Mouse (Mus musculus) Patski (cell line): ENCODE measurements at regions not wholly inside any gene's neighbourhood (a gene's known extent, or its start where the extent isn't known, plus 50 kb on each side); places are given as distances from the start of the nearest gene placed in this dataset.
A peak's percentile ranks its signal among the peaks of the same experiment; 100 is the strongest.
"Not testable (repeated sequence)": the region's sequence is repeated elsewhere in the genome, so short reads cannot be mapped to it uniquely, and the experiment has no call there.

Experiments used
- ATAC-seq: fragments of 100-300 bp; one replicate; pipeline ENCODE4 v1.8.0; 2021
- CTCF ChIA-PET: fragments of 350-600 bp; sonication (Branson Sonifier 250); formaldehyde crosslinking; loops from one replicate; lab custom pipeline; 2022; ENCODE audit warnings: inconsistent platforms; lab: Charles Lee
- POLR2A ChIA-PET: fragments of 350-600 bp; sonication (Branson Sonifier 250); formaldehyde crosslinking; loops from one replicate; lab custom pipeline; 2022; ENCODE audit warnings: antibody characterized with exemption, inconsistent platforms; lab: Charles Lee
- DNase-seq: peaks from one replicate; pipeline ENCODE4 v3.0.0-alpha.2; 2011; ENCODE audit warnings: low read depth, low spot score
- H3K27me3 ChIP-seq: fragments of 371-371 bp; one replicate; pipeline ENCODE4 v1.5.1; 2021
- CTCF ChIP-seq: fragments of 100-300 bp; IDR thresholded peaks from one replicate; pipeline ENCODE4 v1.5.1; 2021
- in situ Hi-C: fragments of 300-500 bp; cut with MboI; formaldehyde crosslinking; loops from 3 replicates; pipeline ENCODE4 v1.11.1; 2018; ENCODE audit warnings: low pct_unique_long_range_greater_than_20kb, mixed read lengths

GRCm38 (mm10) chrX:63991127-63991526, 160.9 kb downstream of the Gm6760 start:
- ChIA-PET CTCF (no interaction called here), POLR2A (no interaction called here)
- TF ChIP-seq CTCF = peak; percentile 60

GRCm38 (mm10) chrX:63972386-63972785, 179.6 kb downstream of the Gm6760 start:
- CTCF ChIA-PET, in situ Hi-C loops, POLR2A ChIA-PET, DNase-seq, ATAC-seq, H3K27me3 ChIP-seq: not testable (repeated sequence)

More at GRCm38 (mm10) chrX:63991127-63991526, 160.9 kb downstream of the Gm6760 start:
- in situ Hi-C loops = no loop called here
- ATAC-seq (no peak), DNase-seq (no peak)
- H3K27me3 ChIP-seq = peaks cover 8% of the 10 kb centered on the region
